Mouse (Mus musculus) heart, adult 2 months (tissue): ENCODE data around the gene Gnl3l.

Source experiments
- CTCF ChIP-seq: fragments of 200-600 bp; IDR thresholded peaks from 2 replicates; pipeline ENCODE4 v1.8.1; 2022; ENCODE audit warnings: antibody characterized with exemption, mild to moderate bottlenecking, moderate library complexity
- POLR2A ChIP-seq: fragments of 200-500 bp; IDR thresholded peaks from 2 replicates; pipeline ENCODE4 v1.6.1; 2011; ENCODE audit warnings: mild to moderate bottlenecking, low read depth, low read length, control low read depth; ENCODE audit not compliant: insufficient read depth

- TF ChIP-seq POLR2A: no peak
- TF ChIP-seq CTCF: no peak
These were observed 42.2 kb upstream of the Gnl3l start for GRCm38 (mm10) chrX:151059346-151059745.
